Mouse (Mus musculus) stomach, embryonic 15.5 days (tissue): ENCODE measurements around the gene Vmn2r89. TPM values are rescaled to one million over a fixed set of nuclear protein-coding genes. Genes with fewer than 3 reads are reported as not detected.
"Not testable (repeated sequence)": the region's sequence is repeated elsewhere in the genome, so short reads cannot be mapped to it uniquely, and the experiment has no call there.

Experiments
- ATAC-seq: fragments of 200-750 bp; cut with Nextera tagmentation; 2 replicates; pipeline ENCODE4 v1.8.0; 2017; ENCODE audit warnings: low read depth, moderate number of reproducible peaks, moderate TSS enrichment; ENCODE audit not compliant: insufficient read depth, low FRiP score
- H3K27ac ChIP-seq: fragments of 300-500 bp; sonication (generic); 2 replicates; pipeline ENCODE4 v1.5.1; 2015; ENCODE audit warnings: mild to moderate bottlenecking, inconsistent platforms
- H3K27me3 ChIP-seq: fragments of 300-500 bp; sonication (generic); replicated peaks from 2 replicates; pipeline ENCODE4 v1.6.1; 2015; ENCODE audit warnings: inconsistent platforms
- H3K36me3 ChIP-seq: fragments of 300-500 bp; sonication (generic); 2 replicates; pipeline ENCODE4 v1.6.1; 2015; ENCODE audit warnings: inconsistent platforms
- H3K4me1 ChIP-seq: fragments of 300-500 bp; sonication (generic); 2 replicates; pipeline ENCODE4 v1.6.1; 2015; ENCODE audit warnings: inconsistent platforms
- H3K4me2 ChIP-seq: fragments of 300-500 bp; sonication (generic); 2 replicates; pipeline ENCODE4 v1.6.1; 2015; ENCODE audit warnings: mild to moderate bottlenecking, inconsistent platforms
- H3K4me3 ChIP-seq: fragments of 300-500 bp; sonication (generic); replicated peaks from 2 replicates; pipeline ENCODE4 v1.5.1; 2015; ENCODE audit warnings: inconsistent platforms
- H3K9ac ChIP-seq: fragments of 300-500 bp; sonication (generic); 2 replicates; pipeline ENCODE4 v1.6.1; 2015; ENCODE audit warnings: inconsistent platforms
- H3K9me3 ChIP-seq: fragments of 300-500 bp; sonication (generic); 2 replicates; pipeline ENCODE4 v1.6.1; 2016; ENCODE audit warnings: inconsistent platforms
- WGBS: fragments of 180-500 bp; shearing (Covaris S2); methylation state at CpG from one replicate; pipeline ENCODE4 v1.1.7; 2015; 5-methylcytosine and 5-hydroxymethylcytosine counted together
- polyA plus RNA-seq: library from polyadenylated mRNA; unstranded; fragments of >200 nt; fragmentation: Nextera tagmentation; extraction: Ambion mirVana; gene quantifications from 2 replicates; pipeline ENCODE4 v1.2.1, GENCODE M21; 2015

Gene Vmn2r89
- not detected in 2 replicates for polyA plus RNA-seq

- not testable (repeated sequence) for H3K9ac ChIP-seq, H3K27me3 ChIP-seq, H3K4me1 ChIP-seq, H3K4me2 ChIP-seq, H3K36me3 ChIP-seq, H3K27ac ChIP-seq, H3K4me3 ChIP-seq, ATAC-seq, H3K9me3 ChIP-seq
- WGBS = 75% methylated on average over 2 of the region's 2 CpGs
These were observed at the start of gene Vmn2r89 for GRCm38 (mm10) chr14:51451557-51451956. Gene Vmn2r89, plus strand, starts transcription at chr14:51451857.

- Histone ChIP-seq H3K27ac (no peak within 1 kb of the TSS), H3K4me1 (no peaks in the 10 kb centered on the region), H3K9ac (no peak within 1 kb of the TSS), H3K9me3 (no peaks in the 10 kb centered on the region), H3K27me3 (no peaks in the 10 kb centered on the region), H3K36me3 (no peaks in the 10 kb centered on the region), H3K4me2 (no peak within 1 kb of the TSS), H3K4me3 (no peak within 1 kb of the TSS)
- WGBS = 55% methylated on average over 1 of the region's 1 CpGs
- ATAC-seq = no peak
These were observed 41.1 kb upstream of the Vmn2r89 start, which contains the start of gene Vmn2r88 for GRCm38 (mm10) chr14:51410520-51410919. Gene Vmn2r88, plus strand, starts transcription at chr14:51410820.

GRCm38 (mm10) chr14:51423885-51424284 is 27.8 kb upstream of the Vmn2r89 start:
- ATAC-seq = no peak
- Histone ChIP-seq H3K27ac (no peak overlapping the region), H3K9me3 (no peaks in the 10 kb centered on the region), H3K4me3 (no peak overlapping the region), H3K4me2 (no peak overlapping the region), H3K36me3 (no peaks in the 10 kb centered on the region), H3K27me3 (no peaks in the 10 kb centered on the region), H3K4me1 (no peaks in the 10 kb centered on the region), H3K9ac (no peak overlapping the region)
- WGBS = 55% methylated on average over 2 of the region's 2 CpGs

- not testable (repeated sequence) for H3K4me3 ChIP-seq
These were observed 21.5 kb upstream of the Vmn2r89 start for GRCm38 (mm10) chr14:51430138-51430537.

GRCm38 (mm10) chr14:51434546-51434945 is 17.1 kb upstream of the Vmn2r89 start:
- H3K27ac ChIP-seq = no peak overlapping the region
- WGBS = 93% methylated on average over 16 of the region's 16 CpGs
- H3K9me3 ChIP-seq = no peaks in the 10 kb centered on the region
- H3K9ac ChIP-seq = no peak overlapping the region
- H3K27me3 ChIP-seq = no peaks in the 10 kb centered on the region
- ATAC-seq = no peak
- H3K4me2 ChIP-seq = no peak overlapping the region
- no peaks in the 10 kb centered on the region for H3K4me1 ChIP-seq
- no peak overlapping the region for H3K4me3 ChIP-seq
- H3K36me3 ChIP-seq = no peaks in the 10 kb centered on the region

More at GRCm38 (mm10) chr14:51430138-51430537, 21.5 kb upstream of the Vmn2r89 start:
- H3K36me3 ChIP-seq, ATAC-seq, H3K4me1 ChIP-seq, H3K9ac ChIP-seq, H3K27ac ChIP-seq, H3K9me3 ChIP-seq, H3K27me3 ChIP-seq, H3K4me2 ChIP-seq: not testable (repeated sequence)

GRCm38 (mm10) chr14:51435020-51435419 is 16.6 kb upstream of the Vmn2r89 start:
- H3K27me3 ChIP-seq = no peaks in the 10 kb centered on the region
- no peak overlapping the region for H3K4me3 ChIP-seq
- WGBS = 95% methylated on average over 26 of the region's 26 CpGs
- no peak overlapping the region for H3K27ac ChIP-seq
- H3K9me3 ChIP-seq = no peaks in the 10 kb centered on the region
- no peaks in the 10 kb centered on the region for H3K36me3 ChIP-seq
- no peak overlapping the region for H3K9ac ChIP-seq
- ATAC-seq = no peak; the same call in 1 of the 2 replicates
- H3K4me1 ChIP-seq = no peaks in the 10 kb centered on the region
- no peak overlapping the region for H3K4me2 ChIP-seq

GRCm38 (mm10) chr14:51438955-51439354 is 12.7 kb upstream of the Vmn2r89 start:
- Histone ChIP-seq H3K27me3 (no peaks in the 10 kb centered on the region), H3K27ac (no peak overlapping the region), H3K9me3 (no peaks in the 10 kb centered on the region), H3K4me2 (no peak overlapping the region), H3K36me3 (no peaks in the 10 kb centered on the region), H3K4me1 (no peaks in the 10 kb centered on the region), H3K9ac (no peak overlapping the region), H3K4me3 (no peak overlapping the region)
- ATAC-seq = no peak
- 78% methylated on average over 4 of the region's 4 CpGs for WGBS

- H3K9me3 ChIP-seq, H3K27me3 ChIP-seq, H3K4me2 ChIP-seq, H3K9ac ChIP-seq, H3K4me3 ChIP-seq, H3K36me3 ChIP-seq, H3K4me1 ChIP-seq, ATAC-seq, H3K27ac ChIP-seq: not testable (repeated sequence)
- WGBS = 84% methylated on average over 10 of the region's 10 CpGs
These were observed 28.6 kb downstream of the Vmn2r89 start for GRCm38 (mm10) chr14:51480278-51480677.

- H3K9me3 ChIP-seq, H3K27me3 ChIP-seq, H3K36me3 ChIP-seq, H3K4me3 ChIP-seq, H3K4me2 ChIP-seq, ATAC-seq, H3K9ac ChIP-seq, H3K27ac ChIP-seq, H3K4me1 ChIP-seq: not testable (repeated sequence)
- WGBS = 74% methylated on average over 12 of the region's 12 CpGs
These were observed 29.8 kb downstream of the Vmn2r89 start for GRCm38 (mm10) chr14:51481332-51482015.

GRCm38 (mm10) chr14:51482051-51482715 is 30.5 kb downstream of the Vmn2r89 start:
- Histone ChIP-seq H3K27me3 (no peaks in the 10 kb centered on the region), H3K4me1 (no peaks in the 10 kb centered on the region), H3K4me3 (no peak overlapping the region), H3K9me3 (no peaks in the 10 kb centered on the region), H3K36me3 (no peaks in the 10 kb centered on the region), H3K27ac (no peak overlapping the region), H3K9ac (no peak overlapping the region), H3K4me2 (no peak overlapping the region)
- ATAC-seq = no peak
- 50% methylated on average over 5 of the region's 5 CpGs for WGBS

- H3K9ac ChIP-seq, H3K4me1 ChIP-seq, H3K27me3 ChIP-seq, H3K9me3 ChIP-seq, ATAC-seq, H3K4me2 ChIP-seq, H3K36me3 ChIP-seq, H3K27ac ChIP-seq, H3K4me3 ChIP-seq: not testable (repeated sequence)
- 75% methylated on average over 10 of the region's 10 CpGs for WGBS
These were observed 31.3 kb downstream of the Vmn2r89 start for GRCm38 (mm10) chr14:51482971-51483381.

- H3K9ac ChIP-seq = no peak overlapping the region
- H3K36me3 ChIP-seq = no peaks in the 10 kb centered on the region
- H3K4me2 ChIP-seq = no peak overlapping the region
- H3K4me3 ChIP-seq = no peak overlapping the region
- H3K27ac ChIP-seq = no peak overlapping the region
- WGBS = 86% methylated on average over 1 of the region's 1 CpGs
- H3K27me3 ChIP-seq = no peaks in the 10 kb centered on the region
- H3K4me1 ChIP-seq = no peaks in the 10 kb centered on the region
- no peak for ATAC-seq
- H3K9me3 ChIP-seq = no peaks in the 10 kb centered on the region
These were observed 32.0 kb downstream of the Vmn2r89 start for GRCm38 (mm10) chr14:51483671-51484070.
